In the genomic region with DNA sequence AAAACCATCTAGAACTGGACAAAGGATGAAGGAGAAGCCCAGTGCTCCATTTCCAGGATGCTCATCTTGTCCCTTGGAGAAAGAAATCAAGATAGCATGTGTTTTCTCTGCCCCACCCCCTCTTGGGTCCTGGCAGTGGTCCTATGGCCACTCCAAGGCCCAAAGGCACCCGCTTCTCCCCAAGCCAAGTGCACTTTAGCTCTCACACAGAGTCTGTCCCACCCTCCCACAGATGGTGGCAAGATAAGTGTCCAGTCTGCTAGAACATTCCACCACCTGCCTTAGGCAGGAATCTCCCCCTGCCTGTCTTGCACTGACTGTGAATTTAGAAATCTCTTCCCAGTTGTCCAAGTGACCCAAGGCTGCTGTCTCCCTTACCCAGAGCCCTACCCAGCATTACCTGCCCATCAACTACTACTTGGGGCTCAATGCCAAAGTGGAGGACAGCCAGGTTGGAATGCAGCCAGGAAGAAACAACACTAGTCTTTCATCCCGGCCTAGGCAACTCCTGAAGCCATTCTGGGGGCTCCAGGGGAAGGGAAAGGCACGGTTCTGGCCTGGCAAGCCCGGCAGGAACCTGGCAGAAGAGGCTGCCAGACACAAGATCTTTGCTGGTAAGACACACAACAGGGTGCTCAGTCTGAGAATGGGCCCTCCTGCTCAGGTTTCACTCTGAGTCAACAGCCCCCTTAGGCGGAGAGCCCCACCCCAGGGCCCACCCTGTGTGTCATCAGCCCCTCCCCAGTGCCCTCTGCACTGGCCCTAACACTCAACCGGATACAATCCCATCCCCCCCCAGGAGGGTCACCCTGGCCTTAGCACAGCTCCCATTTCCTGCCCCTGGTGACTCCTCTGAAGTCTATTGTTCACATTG, we compare ENCODE assay signal across 8 mouse cellular contexts. TPM values are rescaled to one million over a fixed set of nuclear protein-coding genes. Genes with fewer than 3 reads are reported as not detected.
A peak's percentile ranks its signal among the peaks of the same experiment; 100 is the strongest.
DNase-seq lines count a peak whose midpoint lies in the region; ATAC-seq and TF ChIP-seq lines count a peak whose summit lies in the region.

No protein-coding gene starts in this region.

- 46% methylated on average over 6 of the region's 6 CpGs for WGBS in midbrain, embryonic 10.5 days
- 47% methylated on average over 6 of the region's 6 CpGs for WGBS in midbrain, embryonic 13.5 days
- WGBS in heart, embryonic 13.5 days, result 26% methylated on average over 6 of the region's 6 CpGs
- 25% methylated on average over 6 of the region's 6 CpGs for WGBS in kidney, postnatal 0 days

- no peak for ATAC-seq in midbrain, embryonic 13.5 days
- ATAC-seq in heart, embryonic 13.5 days (ENCODE audit: extremely low read depth, insufficient number of reproducible peaks, low FRiP score, low TSS enrichment), result 0 out of 2 replicates have a peak, but pooled peaks have one; percentile 37
- peak; percentile 34; the same call in 1 of the 2 replicates for ATAC-seq in kidney, postnatal 0 days (replicated peaks; ENCODE audit: low FRiP score, low read depth)

- H3K27me3 ChIP-seq in midbrain, embryonic 10.5 days (ENCODE audit: low read depth, poor library complexity, severe bottlenecking), result peaks cover 51% of the 10 kb centered on the region
- H3K27me3 ChIP-seq in midbrain, embryonic 13.5 days, result peaks cover 44% of the 10 kb centered on the region
- peaks cover 28% of the 10 kb centered on the region for H3K27me3 ChIP-seq in heart, embryonic 13.5 days (replicated peaks)
- H3K27me3 ChIP-seq in kidney, postnatal 0 days (ENCODE audit: insufficient read depth, low read length), result 0 out of 2 replicates have a peak, but pooled peaks cover 4% of the 10 kb centered on the region

- no peak overlapping the region for H3K4me2 ChIP-seq in midbrain, embryonic 13.5 days (replicated peaks)
- peak overlapping the region; percentile 7; the same call in 1 of the 2 replicates for H3K4me2 ChIP-seq in heart, embryonic 13.5 days
- no peak overlapping the region for H3K4me2 ChIP-seq in kidney, postnatal 0 days (ENCODE audit: low read length)

- H3K36me3 ChIP-seq in midbrain, embryonic 10.5 days, result no peaks in the 10 kb centered on the region
- H3K36me3 ChIP-seq in midbrain, embryonic 13.5 days, result no peaks in the 10 kb centered on the region
- no peaks in the 10 kb centered on the region for H3K36me3 ChIP-seq in heart, embryonic 13.5 days
- H3K36me3 ChIP-seq in kidney, postnatal 0 days (ENCODE audit: insufficient read depth, low read length), result no peaks in the 10 kb centered on the region

- H3K27ac ChIP-seq in midbrain, embryonic 10.5 days (replicated peaks), result 0 out of 2 replicates have a peak overlapping the region, but pooled peaks have one; percentile 43
- H3K27ac ChIP-seq in midbrain, embryonic 13.5 days, result no peak overlapping the region
- peak overlapping the region; percentile 68 for H3K27ac ChIP-seq in heart, embryonic 13.5 days (replicated peaks)
- peak overlapping the region; percentile 58; the same call in 1 of the 2 replicates for H3K27ac ChIP-seq in kidney, postnatal 0 days

- H3K9ac ChIP-seq in midbrain, embryonic 13.5 days (replicated peaks), result no peak overlapping the region
- H3K9ac ChIP-seq in heart, embryonic 13.5 days, result 0 out of 2 replicates have a peak overlapping the region, but pooled peaks have one; percentile 21
- H3K9ac ChIP-seq in kidney, postnatal 0 days (ENCODE audit: low read depth, low read length), result no peak overlapping the region

- DNase-seq in midbrain, embryonic 10.5 days (ENCODE audit: low spot score), result no peak
- DNase-seq in cerebellum, postnatal 14 days, result peak; percentile 94 to 95
- DNase-seq in kidney, postnatal 0 days (ENCODE audit: low spot score), result peak; percentile 42
- peak; percentile 85 for DNase-seq in lung, postnatal 25 days (ENCODE audit: low spot score)
- DNase-seq in spleen, adult 12 weeks (ENCODE audit: low spot score), result no peak
- DNase-seq in urinary bladder, postnatal 10 days (ENCODE audit: low spot score), result no peak

- H3K9me3 ChIP-seq in midbrain, embryonic 10.5 days (replicated peaks), result no peaks in the 10 kb centered on the region
- H3K9me3 ChIP-seq in midbrain, embryonic 13.5 days, result no peaks in the 10 kb centered on the region
- H3K9me3 ChIP-seq in heart, embryonic 13.5 days, result no peaks in the 10 kb centered on the region
- no peaks in the 10 kb centered on the region for H3K9me3 ChIP-seq in kidney, postnatal 0 days (replicated peaks; ENCODE audit: low read length)

- TF ChIP-seq CTCF in kidney, postnatal 0 days (IDR thresholded peaks at IDR 0.05; ENCODE audit: low read depth), result no peak

- peaks cover 31% of the 10 kb centered on the region for H3K4me1 ChIP-seq in midbrain, embryonic 10.5 days
- peaks cover 19% of the 10 kb centered on the region for H3K4me1 ChIP-seq in midbrain, embryonic 13.5 days (replicated peaks)
- peaks cover 41% of the 10 kb centered on the region for H3K4me1 ChIP-seq in heart, embryonic 13.5 days
- H3K4me1 ChIP-seq in kidney, postnatal 0 days (replicated peaks; ENCODE audit: insufficient read depth, low read length), result peaks cover 15% of the 10 kb centered on the region

- no peak overlapping the region for H3K4me3 ChIP-seq in midbrain, embryonic 10.5 days
- no peak overlapping the region for H3K4me3 ChIP-seq in midbrain, embryonic 13.5 days (replicated peaks)
- H3K4me3 ChIP-seq in heart, embryonic 13.5 days, result no peak overlapping the region
- no peak overlapping the region for H3K4me3 ChIP-seq in kidney, postnatal 0 days (replicated peaks; ENCODE audit: low read depth, low read length)

RNA-seq across cellular contexts. Expression of gene Tead4, which starts 4.5 kb away (rescaled TPM):
- polyA plus RNA-seq in midbrain, embryonic 10.5 days (2016; fragmentation: Nextera tagmentation; extraction: Ambion mirVana), result 1.7 TPM in 2 replicates
- 0.23 and 0.65 TPM in 2 replicates for polyA plus RNA-seq in midbrain, embryonic 13.5 days (2015; fragmentation: Nextera tagmentation; extraction: Ambion mirVana)
- polyA plus RNA-seq in heart, embryonic 13.5 days (2015; fragmentation: Nextera tagmentation; extraction: Ambion mirVana), result 2.9 and 3.4 TPM in 2 replicates
- 2.3 TPM in 2 replicates for polyA plus RNA-seq in kidney, postnatal 0 days (2015; fragmentation: Nextera tagmentation; extraction: Ambion mirVana)

RNA-seq across cellular contexts. Expression of gene Tulp3, which starts 59.5 kb away (rescaled TPM):
- polyA plus RNA-seq in midbrain, embryonic 10.5 days (2016; fragmentation: Nextera tagmentation; extraction: Ambion mirVana), result 21.7 and 22.5 TPM in 2 replicates
- 17.8 and 19.6 TPM in 2 replicates for polyA plus RNA-seq in midbrain, embryonic 13.5 days (2015; fragmentation: Nextera tagmentation; extraction: Ambion mirVana)
- polyA plus RNA-seq in heart, embryonic 13.5 days (2015; fragmentation: Nextera tagmentation; extraction: Ambion mirVana), result 9.1 and 10.1 TPM in 2 replicates
- polyA plus RNA-seq in kidney, postnatal 0 days (2015; fragmentation: Nextera tagmentation; extraction: Ambion mirVana), result 15.0 and 17.6 TPM in 2 replicates

Comparison
In these comparisons a context has a peak if more than half of its experiments do, and no peak if none do; other contexts are left out.
1. DNase-seq: peak in cerebellum, postnatal 14 days (2 of 2), kidney, postnatal 0 days (single experiment) and lung, postnatal 25 days (single experiment); none in midbrain, embryonic 10.5 days (single experiment), spleen, adult 12 weeks (single experiment) and urinary bladder, postnatal 10 days (single experiment).